Mouse (Mus musculus) left cerebral cortex, adult 11 months (tissue): Measurements from ENCODE around the gene Eid2.
A peak's percentile ranks its signal among the peaks of the same experiment; 100 is the strongest.

ENCODE experiments used
- DNase-seq: peaks from one replicate; pipeline ENCODE4 v3.0.0; 2022; ENCODE audit warnings: low spot score

Gene Eid2

GRCm38 (mm10) chr7:28290638-28291590 is 23.2 kb downstream of the Eid2 start, which contains the start of gene Selenov:
TSS of gene Selenov (minus strand) at chr7:28291186.
- no peak for DNase-seq

- no peak for DNase-seq
Measured at GRCm38 (mm10) chr7:28294481-28294880, 26.8 kb downstream of the Eid2 start.

GRCm38 (mm10) chr7:28298837-28299625 is 31.4 kb downstream of the Eid2 start:
- no peak for DNase-seq

GRCm38 (mm10) chr7:28301616-28302433 is 34.1 kb downstream of the Eid2 start, which contains the start of gene Dll3:
TSS of gene Dll3 (minus strand) at chr7:28302238.
- DNase-seq, result no peak

GRCm38 (mm10) chr7:28305641-28306040 is 38.0 kb downstream of the Eid2 start:
- no peak for DNase-seq

GRCm38 (mm10) chr7:28306216-28306615 is 38.5 kb downstream of the Eid2 start:
- no peak for DNase-seq

- DNase-seq, result no peak
Measured at GRCm38 (mm10) chr7:28309737-28310136, 42.1 kb downstream of the Eid2 start.

- peak; percentile 31 for DNase-seq
Measured at GRCm38 (mm10) chr7:28311151-28311925, 43.7 kb downstream of the Eid2 start.

GRCm38 (mm10) chr7:28311926-28312543 is 44.4 kb downstream of the Eid2 start, which contains the start of gene Timm50:
TSS of gene Timm50 (minus strand) at chr7:28312072.
- peak; percentile 96 for DNase-seq

- DNase-seq, result no peak
Measured at GRCm38 (mm10) chr7:28318036-28318435, 50.4 kb downstream of the Eid2 start.

GRCm38 (mm10) chr7:28318714-28319113 is 51.0 kb downstream of the Eid2 start:
- no peak for DNase-seq
